Mouse (Mus musculus): Measurements from ENCODE around the gene Clrn3. TPM values are rescaled to one million over a fixed set of nuclear protein-coding genes. Genes with fewer than 3 reads are reported as not detected.
"Not testable (repeated sequence)": the region's sequence is repeated elsewhere in the genome, so short reads cannot be mapped to it uniquely, and the experiment has no call there.

Gene Clrn3
- total and polyA plus RNA-seq, 3 experiments = not detected

DNA sequence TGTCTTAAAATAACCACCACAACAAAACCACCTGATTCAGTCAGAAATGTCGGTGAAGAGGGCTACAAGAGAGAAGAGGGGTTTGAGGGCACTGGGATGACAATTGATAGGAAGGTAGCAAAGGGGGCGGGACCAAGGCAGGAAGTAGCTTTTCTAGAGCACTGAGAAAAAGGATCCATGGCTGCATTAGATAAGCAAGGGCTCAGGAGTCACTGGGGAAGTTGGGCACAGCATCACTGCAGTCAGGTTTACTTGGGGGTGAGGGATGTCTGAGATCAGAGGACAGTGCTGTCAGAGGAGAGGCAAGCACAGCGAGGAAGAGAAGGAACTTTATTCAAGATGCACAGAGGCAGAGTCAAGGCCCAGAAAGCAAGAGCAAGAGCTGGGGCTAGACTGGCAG, 7.5 kb upstream of the Clrn3 start:
- no peak for DNase-seq

DNA sequence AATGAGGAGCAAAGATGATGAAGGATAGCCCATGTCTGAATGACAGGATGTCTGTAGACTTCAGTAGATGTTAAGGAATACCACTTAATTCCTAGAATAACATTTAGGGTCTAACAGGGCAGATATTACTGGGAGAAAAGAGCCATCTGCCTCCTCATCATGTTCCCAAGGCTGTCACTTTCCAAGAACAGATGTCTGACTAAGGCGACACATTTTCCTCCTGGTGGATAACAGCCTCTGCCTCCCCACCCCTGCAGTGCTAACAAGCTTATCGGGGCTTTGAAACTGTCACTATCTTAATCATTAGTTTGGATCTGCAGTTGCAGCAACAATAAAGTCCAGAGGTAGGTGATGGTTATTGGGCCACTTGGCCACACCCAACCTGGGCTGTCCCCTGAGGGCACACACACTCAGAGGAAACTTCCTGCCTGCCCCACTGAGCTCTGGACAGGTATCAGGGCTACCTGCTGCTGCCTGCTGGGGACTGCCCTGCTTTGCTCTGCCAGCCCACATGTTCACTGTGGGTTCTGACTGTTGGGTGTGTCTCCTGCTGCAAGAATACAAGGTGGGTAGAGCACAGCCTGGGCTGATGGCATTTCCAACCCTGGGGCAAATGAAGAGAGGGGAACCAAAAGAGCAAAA, 6.2 kb upstream of the Clrn3 start:
- no peak for DNase-seq

- no peak for DNase-seq
Measured at GRCm38 (mm10) chr7:135529068-135529467, 614 bp upstream of the Clrn3 start.

GRCm38 (mm10) chr7:135527169-135527568, 1.3 kb downstream of the Clrn3 start:
- DNase-seq = no peak

DNA sequence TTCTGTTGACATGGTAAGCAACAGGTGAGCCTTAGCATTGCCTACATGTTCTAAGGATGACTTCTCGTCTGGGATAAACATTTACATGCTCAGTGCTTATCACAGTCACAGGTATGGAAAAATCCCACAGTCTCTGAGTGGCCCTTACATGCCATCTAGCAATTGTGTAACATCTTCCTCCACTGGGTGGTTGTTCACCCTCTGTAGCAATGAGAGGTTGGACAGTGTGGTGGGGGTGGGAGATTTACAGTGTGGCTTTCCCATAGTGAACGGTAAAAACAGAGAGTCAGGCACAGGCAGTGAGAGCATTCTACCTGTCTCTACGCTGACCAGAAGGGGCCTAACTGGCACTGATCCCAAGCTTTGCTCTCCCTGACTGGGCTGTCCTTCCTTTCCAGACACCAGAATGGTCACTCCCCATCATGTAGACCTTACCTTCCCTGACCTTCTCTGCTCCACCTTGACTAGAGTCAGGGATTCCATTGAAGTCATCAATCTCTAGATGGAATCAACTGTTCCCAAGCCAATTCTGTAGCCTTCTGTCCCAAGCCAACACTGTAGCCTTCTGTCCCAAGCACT, 1.8 kb downstream of the Clrn3 start:
- no peak for DNase-seq

- DNase-seq = no peak
Measured at GRCm38 (mm10) chr7:135524424-135524967, 4.0 kb downstream of the Clrn3 start.

- no peak for DNase-seq
Measured at GRCm38 (mm10) chr7:135523981-135524380, 4.5 kb downstream of the Clrn3 start.

GRCm38 (mm10) chr7:135521755-135522512, 6.5 kb downstream of the Clrn3 start:
- DNase-seq = no peak

DNA sequence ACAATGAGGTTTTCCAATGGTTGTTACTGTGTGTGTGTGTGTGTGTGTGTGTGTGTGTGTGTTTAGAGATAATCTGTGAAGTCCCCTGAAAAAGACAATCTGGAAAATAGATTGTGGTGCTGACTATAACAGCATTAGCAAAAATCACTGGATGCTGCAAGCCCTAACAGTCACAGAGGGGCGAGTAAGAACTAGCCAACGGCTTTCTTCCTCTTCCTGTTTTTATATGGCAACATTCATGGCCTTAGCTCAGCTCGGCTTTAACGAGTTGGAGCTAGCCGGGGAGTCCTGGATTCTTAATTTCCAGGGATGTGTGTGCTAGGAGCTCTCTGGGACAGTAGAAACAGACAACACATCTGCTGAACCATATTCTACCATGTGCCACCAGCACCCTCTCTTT, 8.2 kb downstream of the Clrn3 start:
- no peak for DNase-seq

- no peak for DNase-seq
Measured at GRCm38 (mm10) chr7:135517191-135517590, 11.3 kb downstream of the Clrn3 start.

- DNase-seq = no peak
Measured at GRCm38 (mm10) chr7:135511723-135512122, 16.7 kb downstream of the Clrn3 start.

GRCm38 (mm10) chr7:135510431-135510830, 18.0 kb downstream of the Clrn3 start:
- DNase-seq = no peak

- DNase-seq = peak; percentile 64
Measured at GRCm38 (mm10) chr7:135509272-135509671, 19.2 kb downstream of the Clrn3 start.

DNA sequence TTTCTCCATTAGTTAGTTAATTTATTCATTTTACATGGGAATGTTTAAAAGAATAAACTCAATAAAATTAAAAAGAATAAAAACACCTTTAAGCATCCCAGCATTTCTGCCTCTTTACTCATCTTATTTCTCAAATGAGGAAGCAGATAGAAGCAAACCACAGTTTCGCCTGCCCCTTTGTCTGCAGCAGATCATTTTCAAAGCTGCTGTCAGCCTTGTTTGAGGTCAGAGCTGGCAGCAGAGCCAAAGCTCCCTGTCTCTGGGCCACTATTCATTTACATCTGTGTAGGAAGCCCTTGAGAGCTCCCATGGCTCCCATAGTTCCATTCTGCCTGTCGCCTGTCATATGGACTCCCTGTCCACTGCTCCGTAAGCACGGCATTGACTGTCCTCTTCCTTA, 19.9 kb downstream of the Clrn3 start:
- no peak for DNase-seq

- not testable (repeated sequence) for DNase-seq
Measured at GRCm38 (mm10) chr7:135506506-135506905, 21.9 kb downstream of the Clrn3 start.

DNA sequence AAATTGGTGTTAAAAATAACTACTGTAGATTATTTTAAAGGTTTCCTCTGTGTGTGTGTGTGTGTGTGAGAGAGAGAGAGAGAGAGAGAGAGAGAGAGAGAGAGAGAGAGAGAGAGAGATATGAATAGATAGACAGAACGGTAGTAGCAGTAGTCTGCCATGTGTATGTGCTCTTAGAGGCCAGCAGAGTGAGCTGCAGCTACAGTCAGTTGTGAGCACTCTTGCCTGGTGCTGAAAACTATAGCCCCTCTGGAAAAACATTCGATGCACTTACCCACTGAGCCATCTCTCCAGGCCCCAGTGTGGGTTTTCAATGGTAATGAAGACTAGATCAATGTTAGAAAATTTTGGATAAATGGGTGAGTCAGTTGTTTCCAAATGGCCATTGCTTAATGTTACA, 29.1 kb downstream of the Clrn3 start:
- DNase-seq = no peak

- no peak for DNase-seq
Measured at GRCm38 (mm10) chr7:135498565-135499186, 29.8 kb downstream of the Clrn3 start.

GRCm38 (mm10) chr7:135495303-135495702, 33.2 kb downstream of the Clrn3 start:
- DNase-seq = peak; percentile 79

GRCm38 (mm10) chr7:135490500-135490886, 38.0 kb downstream of the Clrn3 start:
- peak; percentile 15 for DNase-seq

- DNase-seq = no peak
Measured at GRCm38 (mm10) chr7:135489724-135490499, 38.5 kb downstream of the Clrn3 start.

- no peak for DNase-seq
Measured at GRCm38 (mm10) chr7:135488214-135488810, 40.1 kb downstream of the Clrn3 start.

Measured in adrenal gland, adult 2 months (tissue).